Mouse (Mus musculus) mouse embryonic stem cell (cell line): ENCODE measurements at regions not wholly inside any gene's neighbourhood (a gene's known extent, or its start where the extent isn't known, plus 50 kb on each side); places are given as distances from the start of the nearest gene placed in this dataset.

Experiments
- in situ Hi-C, 2 experiments: fragments of 300-500 bp; cut with MboI; formaldehyde crosslinking; loops; 1 replicate in 1 of 2; 3 replicates in 1 of 2; pipeline ENCODE4 v1.14.3; 2019 to 2020; ENCODE audit warnings: low sequenced_read_pairs in 2 of 2, low pct_unique_long_range_greater_than_20kb in 1 of 2, mixed read lengths in 1 of 2; ENCODE audit not compliant: unreplicated experiment in 1 of 2

DNA sequence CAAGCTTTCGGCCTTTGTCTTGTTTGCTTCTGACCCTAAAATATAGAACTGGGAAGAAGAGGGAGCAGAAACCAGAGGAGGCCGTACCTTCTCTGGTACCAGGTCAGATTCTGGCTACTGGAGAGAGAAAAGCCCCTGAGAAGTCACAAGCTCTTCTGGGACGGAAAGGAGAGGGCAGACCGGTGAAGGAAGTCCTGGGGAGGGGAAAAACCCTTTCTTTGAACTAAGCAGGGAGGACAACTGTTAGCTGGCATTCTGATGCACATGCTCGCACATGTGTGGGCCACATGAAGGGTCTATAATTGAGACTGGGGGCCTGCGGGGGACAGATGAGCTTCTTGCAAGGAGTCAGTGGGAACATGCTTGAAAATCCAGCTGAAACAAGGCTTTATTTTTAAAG is 137.8 kb downstream of the Zfp36l1 start:
- in situ Hi-C loops: no loop called here

DNA sequence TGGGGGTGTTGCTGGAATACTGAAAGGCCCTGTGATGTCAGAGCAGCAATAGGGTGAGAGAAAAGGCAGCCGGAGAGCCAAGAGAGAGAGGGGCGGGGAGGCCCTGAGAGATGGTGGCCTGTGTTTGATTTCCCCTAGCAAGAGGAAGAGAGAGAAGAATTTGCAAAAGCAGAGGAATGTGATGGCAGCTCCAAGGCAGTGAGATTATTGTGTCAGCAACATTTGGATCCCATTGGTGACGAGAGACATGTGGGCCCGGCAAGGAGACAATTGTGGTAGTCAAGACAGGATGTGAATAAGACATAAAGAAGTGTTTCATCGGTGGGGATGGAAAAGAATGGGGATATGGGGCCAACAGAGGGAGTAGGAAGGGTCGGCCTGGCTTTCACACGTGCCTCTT is 138.3 kb downstream of the Zfp36l1 start:
- in situ Hi-C loops: no loop called here

DNA sequence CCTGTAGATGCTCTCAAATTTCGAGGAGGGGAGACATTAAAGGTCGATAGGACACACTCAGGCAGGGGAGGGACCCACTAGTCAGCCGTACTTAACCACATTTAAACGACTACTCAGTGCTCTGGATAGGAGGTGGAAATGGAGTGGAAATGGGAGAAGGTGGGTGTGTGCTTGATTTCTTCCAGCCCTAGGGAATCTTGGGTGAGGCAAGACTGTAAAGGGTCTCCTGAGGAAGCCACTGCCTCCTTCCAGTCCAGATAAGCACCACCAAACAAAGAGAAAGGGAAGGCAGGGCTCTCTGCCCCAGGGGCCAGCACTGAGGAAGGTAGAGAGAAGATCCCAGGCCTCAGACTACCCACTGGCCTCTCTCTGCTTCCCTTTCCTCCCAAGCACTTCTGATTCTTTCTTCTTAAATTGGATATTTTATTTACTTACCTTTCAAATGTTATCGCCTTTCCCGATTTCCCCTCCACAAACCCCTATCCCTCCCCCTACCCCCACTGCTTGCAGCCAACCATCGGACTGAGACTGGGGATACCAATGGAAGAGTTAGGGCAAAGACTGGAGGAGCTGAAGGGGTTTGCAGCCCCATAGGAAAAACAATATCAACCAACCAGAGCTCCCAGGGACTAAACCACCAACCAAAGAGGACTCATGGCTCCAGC is 139.1 kb downstream of the Zfp36l1 start:
- in situ Hi-C loops: no loop called here

DNA sequence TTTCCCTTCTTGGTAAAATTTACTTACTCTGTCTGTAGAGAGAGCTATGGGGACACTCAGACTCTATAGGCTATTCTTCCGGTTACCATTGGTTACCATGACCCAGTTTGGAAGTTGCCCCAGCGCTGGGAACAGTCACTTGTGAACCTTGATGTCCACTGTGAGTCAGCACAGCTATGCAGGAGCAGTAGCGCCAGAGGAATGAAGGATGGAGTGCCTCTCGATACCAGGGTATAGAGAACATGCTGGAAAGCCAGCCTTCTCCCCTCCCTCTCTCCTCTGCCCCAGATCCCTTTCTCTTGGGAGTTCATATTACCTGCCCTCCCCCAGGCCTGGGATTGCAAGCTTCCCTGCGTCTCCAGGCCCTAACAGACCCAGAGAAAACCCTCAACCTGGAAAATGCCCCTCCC is 141.8 kb downstream of the Zfp36l1 start:
- in situ Hi-C loops: no loop called here

DNA sequence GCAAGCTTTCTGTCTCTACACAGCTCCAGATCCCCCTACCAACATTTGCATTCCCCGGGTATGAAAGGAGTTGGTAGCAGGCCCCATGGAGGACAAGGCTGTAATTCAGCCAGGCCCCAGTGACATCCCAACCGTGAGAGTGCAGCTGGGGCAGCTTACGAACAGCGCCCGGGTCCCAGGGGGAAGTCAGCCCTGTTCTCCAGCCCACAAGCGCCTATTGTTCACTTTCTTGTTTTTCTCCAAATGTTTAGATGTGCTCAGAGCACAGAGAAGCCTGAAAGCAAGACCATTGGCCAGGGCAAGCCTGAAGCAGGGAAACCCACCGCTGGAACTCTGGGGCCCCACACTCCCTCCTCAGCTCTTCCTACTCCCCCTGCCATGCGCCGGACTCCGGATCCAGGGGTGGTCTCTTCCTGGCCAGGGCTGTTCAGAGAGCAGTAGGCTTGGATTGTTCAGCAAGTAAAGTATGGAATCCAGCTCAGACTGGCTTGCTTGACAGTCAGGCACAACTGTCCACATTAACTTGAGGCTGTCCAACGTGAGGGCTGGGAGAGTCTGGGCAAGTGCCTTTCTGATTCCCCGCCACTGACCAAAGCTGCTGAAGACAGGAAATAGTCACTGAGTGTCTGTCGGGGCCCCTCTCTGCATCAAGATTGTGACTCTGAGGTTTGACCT is 142.4 kb downstream of the Zfp36l1 start:
- in situ Hi-C loops: no loop called here

DNA sequence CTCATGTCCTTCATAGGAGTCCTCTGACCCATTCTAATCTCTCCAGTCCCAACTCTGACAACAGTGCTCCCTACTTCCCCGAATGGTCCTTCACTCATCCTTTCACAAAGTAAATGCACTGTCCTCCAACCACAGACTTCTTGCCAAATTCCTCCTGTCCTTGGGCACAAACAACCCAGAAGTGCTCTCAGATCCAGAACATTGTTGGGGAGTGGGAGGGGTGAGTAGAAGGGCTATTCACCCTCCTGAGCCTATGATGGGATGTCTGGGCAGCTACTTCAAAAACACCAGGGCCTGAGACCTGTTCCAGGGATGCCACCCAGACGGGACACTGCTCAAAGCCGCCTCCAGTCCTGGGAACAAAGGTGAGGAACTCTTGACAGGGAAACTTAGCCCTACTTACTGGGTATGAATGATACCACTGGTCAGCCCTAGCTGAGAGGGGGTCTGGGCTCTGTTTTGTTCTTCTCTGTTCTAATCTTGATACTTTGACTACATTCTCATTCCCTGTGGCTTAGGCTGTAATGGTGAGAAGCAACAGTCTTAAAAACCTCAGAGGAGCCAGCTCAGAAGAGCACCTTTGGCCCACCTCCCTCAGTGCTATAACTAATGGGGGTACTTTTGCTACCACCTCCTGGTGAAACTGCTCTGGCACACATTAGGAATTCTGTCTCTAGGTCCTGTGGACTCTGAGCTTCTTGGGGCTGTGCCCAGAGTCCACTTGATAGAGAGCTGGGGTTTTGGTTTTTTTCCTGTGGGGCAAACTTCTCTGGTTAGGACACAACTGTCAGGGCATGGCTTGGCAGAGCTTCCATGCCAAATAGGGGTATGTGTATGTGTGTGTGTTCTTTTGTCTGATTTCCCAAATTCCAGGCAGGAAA is 143.2 kb downstream of the Zfp36l1 start:
- in situ Hi-C loops: no loop called here

DNA sequence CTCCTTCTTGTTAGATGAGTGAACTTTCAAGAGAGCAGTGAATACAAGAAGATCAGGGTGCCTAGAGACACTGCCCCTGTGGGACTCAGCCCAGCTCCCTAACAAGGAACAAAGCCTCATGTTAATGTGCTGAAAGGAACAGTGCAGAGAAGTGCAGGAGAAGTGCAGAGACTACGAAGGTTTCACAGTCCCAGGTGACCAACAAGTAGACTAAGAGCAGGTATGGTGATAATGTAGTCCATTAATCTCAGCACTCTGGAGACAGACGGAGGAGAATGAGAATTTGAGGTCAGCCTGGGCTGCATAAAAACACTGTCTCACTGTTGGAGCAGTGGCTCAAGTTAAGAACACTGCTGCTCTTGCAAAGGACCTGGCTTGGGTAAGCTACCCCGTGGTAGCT is 144.1 kb downstream of the Zfp36l1 start:
- in situ Hi-C loops: no loop called here

DNA sequence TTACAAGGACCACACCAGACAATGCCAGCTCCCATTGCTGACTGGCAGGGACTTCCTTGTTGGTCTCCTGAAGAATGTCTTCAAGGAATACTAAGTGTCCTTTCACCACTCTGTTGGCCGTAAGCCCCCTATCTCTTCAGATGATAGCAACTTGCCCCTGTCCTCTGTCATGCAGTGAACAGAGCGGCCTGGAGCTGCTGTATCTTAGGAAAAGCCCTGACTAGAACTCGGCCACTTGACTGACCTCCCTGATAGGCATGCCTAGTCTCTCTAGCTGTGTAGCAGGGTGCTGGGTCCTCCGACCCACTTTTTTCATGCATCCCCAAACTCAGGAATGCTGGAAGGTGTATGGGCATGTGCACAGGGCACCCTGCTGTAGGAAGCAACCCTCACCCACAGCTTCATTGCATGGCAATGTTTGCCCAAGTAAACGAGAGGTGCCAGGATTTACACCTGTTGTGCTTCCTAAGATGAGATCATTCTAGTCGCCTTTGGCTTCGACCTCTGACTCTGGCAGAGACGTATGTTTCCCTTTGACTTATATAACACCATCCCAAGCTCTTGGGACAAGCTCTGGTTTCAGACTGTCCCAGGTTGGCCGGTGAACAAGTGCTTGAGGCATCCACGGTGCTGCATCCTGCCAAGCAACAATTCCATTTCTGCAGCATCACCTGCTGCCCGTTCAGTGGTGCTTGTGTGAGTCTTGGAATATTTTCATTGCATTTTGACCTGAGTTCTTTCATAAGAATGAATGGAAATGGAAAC is 145.1 kb downstream of the Zfp36l1 start:
- in situ Hi-C loops: no loop called here

DNA sequence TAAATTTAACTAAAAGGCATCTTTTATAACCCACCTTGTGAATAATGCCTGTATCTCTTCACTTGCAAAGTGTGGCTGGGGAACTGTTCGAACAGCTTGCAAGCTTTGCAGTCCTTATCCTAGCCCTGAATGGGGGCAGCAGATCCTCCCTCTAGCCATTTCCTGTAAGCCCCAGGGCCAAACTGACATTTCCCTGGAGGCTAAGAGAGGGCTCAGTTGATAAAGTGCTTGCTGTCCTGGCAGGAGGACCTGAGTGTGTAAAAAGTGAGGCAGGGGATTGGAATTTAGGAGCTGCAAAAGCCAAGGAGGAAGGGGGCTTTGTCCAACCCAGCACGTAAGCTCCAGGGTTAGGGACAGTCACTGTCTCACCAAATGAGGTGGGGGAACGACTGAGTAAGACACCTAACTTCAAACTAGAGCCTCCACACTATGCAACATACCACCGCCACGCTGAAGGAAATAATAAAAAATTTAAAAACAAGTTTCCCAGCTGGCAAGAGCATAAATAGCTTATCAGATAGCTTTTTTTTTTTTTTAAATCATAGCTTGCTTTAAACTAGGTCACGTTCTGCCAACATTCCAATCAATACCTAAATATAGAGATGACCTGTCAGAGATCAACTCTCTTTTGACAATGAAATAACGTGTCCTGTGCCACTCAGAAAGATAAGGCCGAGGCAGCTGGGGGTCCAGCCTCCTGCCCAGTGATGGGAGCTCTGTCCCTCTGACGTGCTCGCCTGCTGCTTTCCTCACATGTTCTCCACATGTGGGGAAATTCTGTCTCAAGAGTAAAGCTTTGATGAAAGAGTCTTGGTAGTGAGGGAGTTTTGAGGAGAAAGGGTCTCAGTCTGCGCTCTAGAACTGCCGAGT is 146.0 kb downstream of the Zfp36l1 start:
- in situ Hi-C loops: no loop called here

DNA sequence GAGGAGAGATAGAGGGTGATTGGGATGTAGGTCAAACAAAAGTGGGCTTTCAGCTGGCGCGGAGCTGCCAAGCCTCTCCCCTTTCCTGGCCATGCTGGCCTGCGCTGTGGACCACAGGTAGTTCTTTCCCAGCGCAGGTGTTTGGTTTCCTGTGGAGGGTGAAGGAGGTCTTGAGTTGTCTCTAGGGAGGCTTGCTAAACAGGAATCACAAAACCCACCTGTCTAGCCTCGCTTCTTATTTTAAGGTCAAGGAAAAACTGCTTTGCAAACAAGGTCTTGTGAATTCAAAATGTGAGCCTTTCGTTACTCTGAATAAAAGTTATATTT is 146.6 kb downstream of the Zfp36l1 start:
- in situ Hi-C loops: no loop called here

DNA sequence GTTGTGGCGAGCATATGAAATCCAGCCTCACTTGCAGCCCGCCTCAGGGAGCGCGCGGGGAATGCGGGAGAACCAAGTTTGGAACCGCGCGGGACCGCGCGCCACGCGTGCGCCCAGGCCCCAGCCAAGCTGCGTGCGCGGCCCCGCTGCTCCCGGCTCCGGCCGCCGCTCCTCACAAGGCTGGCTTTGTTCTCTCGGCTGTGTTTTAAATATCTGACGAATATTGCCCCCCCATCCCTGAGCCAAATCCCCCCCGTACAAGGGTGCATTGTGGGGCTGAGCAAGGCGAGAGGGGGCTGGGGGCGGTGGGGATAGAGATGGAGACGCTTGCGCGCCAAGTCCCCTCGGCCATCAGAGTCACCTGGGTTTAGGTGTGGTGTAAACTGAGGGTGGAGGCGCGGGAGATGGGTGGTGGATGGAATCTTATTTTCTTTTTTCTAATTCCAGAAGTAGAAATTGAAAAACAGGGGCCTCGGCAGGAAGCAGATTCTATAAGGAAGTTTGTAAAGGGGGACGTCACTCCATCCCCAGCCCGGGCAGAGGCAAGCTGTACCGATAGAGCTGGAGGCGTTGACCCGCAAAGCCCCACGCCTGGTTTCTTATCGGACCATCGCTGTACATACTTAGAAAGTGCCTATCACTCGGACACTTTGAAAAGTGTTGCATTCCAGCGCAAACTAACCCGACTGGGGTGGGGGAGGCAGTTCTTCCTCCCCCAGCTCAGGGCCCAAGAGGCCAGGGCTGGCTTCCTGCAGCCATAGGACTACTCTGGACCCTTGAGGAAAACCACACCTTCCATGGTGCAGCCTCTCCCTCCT is 147.1 kb downstream of the Zfp36l1 start:
- in situ Hi-C loops: no loop called here

DNA sequence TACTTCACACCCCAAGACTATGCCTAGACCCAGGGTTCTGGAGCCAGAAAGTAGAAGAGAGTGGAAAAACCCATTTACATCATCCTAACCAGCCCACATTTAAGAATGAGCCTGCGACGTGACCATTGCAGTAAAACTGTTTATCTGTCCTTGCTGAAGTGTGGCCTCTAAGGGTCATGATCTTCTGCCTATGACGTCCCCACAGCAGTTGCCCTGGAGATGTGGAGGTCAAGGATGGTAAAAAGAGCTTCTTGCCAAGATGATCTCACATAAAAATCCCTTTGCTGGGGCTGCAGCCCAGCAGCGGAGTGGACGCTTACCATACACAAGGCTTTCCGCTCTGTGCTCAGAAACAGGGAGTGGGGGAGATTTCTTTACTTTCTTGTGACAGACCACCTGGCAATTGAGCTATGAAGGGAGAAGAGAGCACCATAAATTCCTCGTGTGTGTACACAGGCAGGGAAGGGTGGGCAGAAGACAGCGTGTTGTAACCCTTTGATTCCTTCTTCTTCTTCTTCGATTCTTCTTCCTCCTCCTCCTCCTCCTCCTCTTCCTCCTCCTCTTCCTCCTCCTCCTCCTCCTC is 149.3 kb downstream of the Zfp36l1 start:
- in situ Hi-C loops: no loop called here

DNA sequence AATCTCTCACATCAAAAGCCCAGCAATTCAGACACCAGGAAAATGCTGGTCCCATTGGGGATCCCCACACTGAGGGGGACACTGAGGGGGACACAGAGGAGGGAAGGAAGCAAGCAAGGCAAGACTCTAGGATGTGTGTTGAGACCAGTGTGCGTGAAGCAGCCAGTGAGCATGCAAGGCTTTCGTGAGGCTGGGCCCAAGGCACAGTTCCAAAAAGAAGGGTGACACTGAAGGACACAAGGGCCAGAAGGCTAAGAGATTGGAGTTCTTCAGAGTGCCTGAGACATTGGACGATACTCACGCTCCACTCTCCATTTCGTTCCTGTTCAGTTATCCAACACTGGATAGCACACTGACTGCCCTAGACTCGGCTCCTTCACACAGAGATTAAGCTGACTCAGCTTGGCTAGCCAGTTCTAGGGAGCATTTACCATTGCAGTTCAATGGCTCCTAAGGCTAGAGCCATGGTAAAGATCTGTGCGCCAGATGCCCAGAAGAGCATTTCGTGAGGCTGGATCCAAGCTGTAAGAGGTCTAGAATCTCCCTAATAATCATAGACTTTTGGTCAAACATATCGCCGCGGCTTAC is 150.1 kb downstream of the Zfp36l1 start:
- in situ Hi-C loops: no loop called here

DNA sequence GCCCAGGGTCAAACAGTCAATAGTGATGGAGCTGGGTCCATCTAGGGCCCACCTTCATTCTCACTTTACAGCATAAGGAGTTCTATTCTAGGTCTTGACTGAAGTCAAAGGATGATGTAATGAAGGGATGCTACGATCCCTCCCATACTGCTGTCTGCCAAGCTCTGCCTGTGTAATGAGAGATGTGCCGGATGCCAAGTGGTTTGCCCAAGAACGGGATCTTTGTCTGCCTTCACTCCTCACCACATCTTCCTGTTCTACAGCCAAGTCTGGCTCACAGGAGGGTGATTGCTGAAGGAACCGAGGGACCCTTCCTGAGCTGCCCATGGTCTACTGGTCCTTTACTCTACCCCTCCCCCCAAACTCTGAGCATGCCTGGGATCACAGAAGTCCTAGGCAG is 150.9 kb downstream of the Zfp36l1 start:
- in situ Hi-C loops: no loop called here

DNA sequence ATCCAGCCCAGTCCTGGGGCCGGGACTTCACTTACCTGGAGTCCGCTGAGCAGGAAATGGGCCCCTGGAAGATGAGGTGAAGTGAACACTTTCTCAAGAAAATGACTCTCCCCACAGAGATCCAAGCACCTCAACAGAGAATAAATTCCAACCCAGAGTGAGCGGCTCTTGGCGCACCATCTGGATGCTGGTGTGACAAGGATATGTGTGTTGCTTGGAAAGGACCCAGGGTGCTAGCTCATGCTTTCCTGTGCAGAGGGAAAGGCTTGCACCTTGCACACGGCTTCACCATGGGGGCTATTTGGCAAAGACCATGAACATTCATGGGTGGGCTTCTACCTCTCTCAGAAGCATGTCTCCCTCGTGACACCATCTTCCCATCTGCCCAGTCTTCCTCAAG is 151.7 kb downstream of the Zfp36l1 start:
- in situ Hi-C loops: no loop called here

DNA sequence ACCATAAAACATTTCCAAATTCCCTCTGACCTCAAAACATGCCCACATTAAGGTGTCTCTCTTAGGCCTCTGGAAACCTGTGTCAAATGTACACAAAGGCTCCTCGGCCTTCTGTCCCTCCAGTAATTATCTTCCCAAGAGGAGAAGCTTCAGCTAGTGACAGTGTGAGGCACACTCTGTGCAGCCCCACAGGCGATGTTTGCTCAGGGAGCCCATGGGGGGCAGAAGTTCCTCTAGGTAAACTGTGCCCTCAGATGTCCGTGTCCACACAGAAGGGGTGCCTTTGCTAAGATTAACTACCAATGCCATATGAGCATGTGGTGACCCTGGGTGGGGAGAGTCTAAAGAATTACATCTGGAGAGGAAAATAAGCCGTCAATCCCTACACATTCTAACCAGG is 152.4 kb downstream of the Zfp36l1 start:
- in situ Hi-C loops: no loop called here
